Mouse (Mus musculus): Measurements from ENCODE around the gene Flywch2. TPM values are rescaled to one million over a fixed set of nuclear protein-coding genes. Genes with fewer than 3 reads are reported as not detected.

Gene Flywch2
- polyA plus RNA-seq, 1 experiment, result 15.4 TPM

DNA sequence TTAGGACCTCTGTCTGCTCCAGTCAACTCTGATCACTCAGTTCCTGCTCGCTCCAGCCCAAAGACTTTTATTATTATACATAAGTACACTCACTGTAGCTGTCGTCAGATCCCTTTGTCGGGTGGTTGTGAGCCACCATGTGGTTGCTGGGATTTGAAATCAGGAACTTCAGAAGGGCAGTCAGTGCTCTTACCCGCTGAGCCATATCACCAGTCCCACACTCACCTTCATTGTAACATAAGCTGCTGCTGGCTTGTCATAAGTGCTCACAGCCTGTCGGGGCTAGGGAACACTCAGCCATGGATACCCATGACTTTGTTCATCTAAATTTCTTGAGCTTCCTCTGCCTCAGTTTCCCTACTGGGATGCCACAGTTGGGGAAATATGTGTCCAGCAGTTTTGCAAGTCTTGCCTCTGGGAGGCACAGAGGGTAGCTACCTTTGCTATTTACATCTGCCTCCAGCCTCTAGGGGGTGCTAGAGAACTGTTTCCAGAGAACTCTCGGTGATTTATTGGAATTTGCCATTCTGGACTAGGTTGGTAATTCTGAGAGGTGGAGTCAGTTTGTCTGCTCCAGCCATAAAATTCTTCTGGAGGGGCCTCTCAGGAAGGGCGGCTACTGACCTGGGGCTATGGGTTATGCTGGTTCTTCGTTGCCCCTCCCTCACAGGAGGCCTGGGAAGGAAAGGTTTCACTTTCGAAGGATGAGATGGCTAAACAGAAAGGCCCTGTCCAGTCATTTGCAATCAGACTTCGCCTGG is 37.1 kb downstream of the Flywch2 start:
- no peak for DNase-seq (ENCODE audit: low read depth)

DNA sequence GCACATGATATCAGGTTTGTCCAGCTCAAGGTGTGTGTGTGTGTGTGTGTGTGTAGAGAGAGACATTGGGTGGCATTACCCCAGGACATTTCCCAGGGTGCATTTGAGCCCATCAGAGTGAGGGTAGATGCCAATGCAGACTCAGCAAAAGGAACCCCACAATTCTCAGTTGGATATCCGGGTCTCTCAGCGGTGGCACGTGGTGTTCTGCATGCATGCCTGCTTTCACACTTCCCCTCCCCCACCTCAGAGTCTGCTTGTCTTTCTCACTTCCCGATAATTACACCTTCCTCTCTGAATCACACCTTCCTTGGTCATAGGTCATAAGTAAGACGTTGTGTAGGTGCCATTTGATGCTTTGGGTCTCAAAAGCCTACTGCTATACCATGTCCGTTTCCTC is 37.9 kb downstream of the Flywch2 start:
- no peak for DNase-seq (ENCODE audit: low read depth)

DNA sequence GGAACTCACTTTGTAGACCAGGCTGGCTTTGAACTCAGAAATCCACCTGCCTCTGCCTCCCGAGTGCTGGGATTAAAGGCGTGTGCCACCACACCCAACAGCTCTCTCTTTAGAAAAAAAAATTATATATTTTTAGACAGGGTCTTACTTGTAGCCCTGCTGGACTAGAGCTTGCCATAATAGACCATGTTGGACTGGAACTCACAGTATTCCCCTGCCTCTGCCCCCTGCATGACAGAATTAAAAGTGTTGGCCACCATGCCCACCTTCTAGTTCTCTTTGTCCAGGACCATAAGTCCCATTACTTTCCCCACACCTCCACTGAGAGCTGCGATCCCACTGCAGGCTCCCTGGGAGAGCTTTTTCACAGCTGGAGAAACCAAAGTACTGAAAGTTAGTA is 38.4 kb downstream of the Flywch2 start:
- DNase-seq (ENCODE audit: low read depth), result no peak

DNA sequence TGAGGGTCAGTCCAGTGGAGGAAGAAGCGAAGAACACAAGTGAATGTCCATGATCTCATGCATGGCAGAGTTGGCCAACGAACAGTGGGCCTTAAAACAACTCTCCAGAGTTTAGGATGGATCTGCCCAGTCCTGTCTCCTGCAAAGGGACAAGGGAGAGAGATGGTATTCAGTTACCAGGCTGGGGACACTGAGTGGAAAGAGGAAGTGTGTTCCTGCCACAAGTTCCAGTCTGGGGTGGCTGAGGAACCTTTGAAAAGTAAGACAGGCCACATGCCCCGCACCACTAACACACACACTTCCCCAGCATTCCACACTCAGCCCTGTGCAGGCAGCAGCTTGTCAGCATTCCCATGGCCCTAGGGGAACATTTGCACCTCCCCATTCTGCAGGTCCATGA is 39.1 kb downstream of the Flywch2 start:
- DNase-seq (ENCODE audit: low read depth), result no peak

DNA sequence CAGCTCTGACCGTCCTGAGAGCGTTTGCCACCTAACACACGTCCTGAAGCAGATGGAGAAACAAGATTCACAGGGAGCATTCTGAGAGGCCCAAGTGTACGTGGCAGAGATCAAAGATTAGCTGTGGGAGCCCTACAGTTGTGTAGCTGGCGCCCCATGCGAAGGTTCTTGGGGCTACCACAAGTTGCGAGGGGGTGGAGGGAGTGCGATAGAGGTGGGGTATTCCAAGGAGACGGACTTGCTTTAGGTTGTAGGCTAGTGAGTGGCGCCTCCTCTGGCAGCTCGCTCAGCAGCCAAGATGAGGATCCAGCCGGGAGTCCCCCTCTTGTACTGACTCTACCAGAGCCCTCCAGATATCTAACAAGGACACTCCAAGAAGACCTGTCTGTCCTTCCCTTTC is 39.6 kb downstream of the Flywch2 start:
- DNase-seq (ENCODE audit: low read depth), result no peak

DNA sequence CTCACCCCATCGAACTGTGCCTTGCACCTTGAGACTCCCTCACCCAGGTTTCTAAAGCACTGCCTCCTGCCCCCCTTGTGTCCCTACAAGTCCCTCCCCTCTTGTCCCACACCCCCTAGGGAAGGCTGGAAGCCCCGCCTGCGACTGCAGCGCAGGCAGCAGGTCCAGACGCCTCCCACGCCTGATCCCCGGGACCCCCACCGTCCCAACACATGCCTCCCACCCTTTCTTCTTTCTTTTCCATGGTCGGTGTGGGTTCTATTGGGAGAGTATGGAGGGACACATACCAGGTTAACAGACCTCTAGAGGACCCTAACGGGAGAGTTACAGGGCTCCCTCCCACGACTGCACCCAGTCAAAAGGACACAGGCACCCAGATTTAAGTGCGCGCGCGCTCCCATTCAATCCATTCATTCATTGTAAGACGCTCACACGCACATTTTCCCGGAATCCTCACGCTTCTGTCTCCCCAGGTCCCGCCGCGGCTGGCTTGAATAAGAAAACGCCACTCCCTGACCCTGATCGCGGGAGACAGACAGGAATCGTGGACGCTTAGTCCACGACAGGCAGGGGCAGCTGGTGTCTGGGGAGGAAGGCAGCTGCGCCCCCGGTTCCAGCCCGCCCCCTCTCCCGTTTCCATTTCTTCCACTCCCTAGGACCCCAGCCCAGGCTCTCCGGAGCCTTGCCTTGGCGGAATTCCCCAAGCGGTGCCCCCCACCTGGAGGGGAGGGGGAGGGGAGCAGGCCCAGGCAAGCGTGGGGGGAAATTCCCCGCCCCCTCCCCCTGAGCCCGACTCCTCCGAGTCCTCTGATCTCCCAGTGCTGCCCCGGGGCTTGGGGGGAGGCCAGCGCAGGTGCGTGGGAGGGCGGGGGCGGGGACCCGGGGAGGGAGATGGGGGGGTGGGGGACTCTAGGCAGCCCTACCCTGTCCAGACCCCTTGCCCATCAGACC is 40.3 kb downstream of the Flywch2 start, which contains the start of gene Kremen2:
Gene Kremen2, minus strand, starts transcription at position 533 of the 951 bp plus-strand sequence.
- DNase-seq (ENCODE audit: low read depth), result no peak

GRCm38 (mm10) chr17:23744651-23745050 is 41.2 kb downstream of the Flywch2 start:
- no peak for DNase-seq (ENCODE audit: low read depth)

- no peak for DNase-seq (ENCODE audit: low read depth)
Measured at GRCm38 (mm10) chr17:23744076-23744475, 41.8 kb downstream of the Flywch2 start.

- DNase-seq (ENCODE audit: low read depth), result no peak
Measured at GRCm38 (mm10) chr17:23742941-23743340, 42.9 kb downstream of the Flywch2 start.

DNA sequence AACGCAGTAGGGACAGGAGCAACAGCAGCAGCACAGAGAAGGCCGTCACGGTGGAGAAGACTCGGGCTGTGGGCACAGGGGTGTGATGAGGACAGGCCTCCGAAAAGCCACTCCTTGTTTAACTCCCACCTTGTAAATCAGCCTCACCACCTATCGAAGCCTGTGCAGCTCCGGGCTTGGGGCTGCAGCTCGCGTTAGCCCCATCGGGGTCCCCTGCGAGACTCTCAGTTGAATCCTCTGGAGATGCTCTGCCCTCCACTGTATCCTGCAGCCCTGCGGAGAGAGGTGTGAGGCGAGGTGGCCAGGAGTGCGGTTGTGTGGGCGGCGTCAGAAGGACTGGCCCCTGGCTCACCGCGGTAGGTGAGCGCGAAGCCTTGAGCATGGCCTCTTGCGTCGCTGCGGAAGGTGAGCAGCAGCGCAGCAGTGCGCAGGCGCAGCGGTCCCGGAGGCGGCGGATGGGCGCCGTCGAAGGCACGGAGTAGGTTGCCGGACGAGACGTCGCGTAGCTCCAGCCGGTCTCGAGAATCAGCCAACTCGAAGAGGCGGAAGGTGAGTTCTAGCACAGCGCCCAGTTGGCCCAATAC is 43.6 kb downstream of the Flywch2 start:
- no peak for DNase-seq (ENCODE audit: low read depth)

DNA sequence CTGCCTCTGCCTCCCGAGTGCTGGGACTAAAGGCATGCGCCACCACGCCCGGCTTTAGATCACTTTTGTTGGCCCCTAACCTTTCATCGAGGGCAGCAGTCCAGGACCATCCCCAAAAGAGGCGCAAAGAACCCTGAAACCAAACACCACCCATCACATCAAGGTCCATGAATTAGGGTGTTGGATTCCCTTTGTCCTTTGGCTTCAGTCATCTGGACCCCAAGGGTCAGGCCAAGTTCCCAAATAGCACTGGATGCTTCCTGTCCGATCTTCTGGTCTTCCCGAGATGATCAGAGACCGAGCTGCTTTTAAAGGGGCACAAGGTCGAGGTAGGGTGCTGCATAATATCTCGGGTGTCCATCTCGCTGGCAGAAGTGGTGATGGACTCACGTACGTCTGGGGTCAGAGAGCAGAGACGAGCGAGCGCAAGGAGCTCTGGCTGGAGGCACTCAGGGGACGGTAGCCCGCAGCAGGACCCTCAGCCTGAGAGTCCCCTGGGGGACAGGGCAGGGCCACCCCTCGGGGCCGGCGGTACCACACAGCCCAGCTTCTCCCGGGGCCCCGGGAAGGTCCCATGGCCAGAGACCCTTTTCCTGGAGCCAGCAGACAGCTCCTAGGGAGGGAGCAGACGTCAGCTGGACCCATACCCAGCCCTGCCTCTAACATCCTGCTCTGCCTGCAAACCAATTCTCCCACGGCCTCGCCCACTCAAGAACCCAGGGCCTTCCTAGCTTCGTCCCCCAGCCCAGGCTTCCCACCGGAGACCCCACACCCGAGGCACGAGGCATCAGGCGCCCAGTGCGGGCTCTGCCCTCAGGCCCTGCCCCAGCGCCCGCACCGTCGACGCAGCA is 44.3 kb downstream of the Flywch2 start:
- DNase-seq (ENCODE audit: low read depth), result no peak

DNA sequence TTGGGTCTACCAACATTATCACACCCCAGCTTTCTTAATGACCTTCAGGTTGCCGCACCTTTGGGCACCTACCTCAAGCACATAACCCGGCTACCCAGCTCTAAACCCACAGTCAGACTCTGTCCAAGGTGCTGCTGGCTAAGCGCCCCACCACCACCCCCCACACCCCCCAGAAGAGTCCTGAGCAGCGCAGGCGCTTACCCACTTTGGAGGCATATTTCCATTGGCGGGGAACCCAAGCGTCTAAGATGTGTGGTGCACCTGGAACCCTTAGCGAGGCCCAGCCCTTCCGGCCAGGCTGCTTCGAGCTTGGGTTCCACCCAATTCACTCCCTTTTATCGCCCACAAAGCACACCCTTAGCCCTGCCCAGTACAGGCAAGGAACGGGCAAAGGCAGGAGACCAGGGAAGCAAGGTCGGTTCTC is 45.3 kb downstream of the Flywch2 start, which contains the start of gene Paqr4:
Gene Paqr4, minus strand, starts transcription at position 270 of the 424 bp plus-strand sequence.
- no peak for DNase-seq (ENCODE audit: low read depth)

GRCm38 (mm10) chr17:23740136-23740584 is 45.7 kb downstream of the Flywch2 start:
- DNase-seq (ENCODE audit: low read depth), result peak; percentile 54

DNA sequence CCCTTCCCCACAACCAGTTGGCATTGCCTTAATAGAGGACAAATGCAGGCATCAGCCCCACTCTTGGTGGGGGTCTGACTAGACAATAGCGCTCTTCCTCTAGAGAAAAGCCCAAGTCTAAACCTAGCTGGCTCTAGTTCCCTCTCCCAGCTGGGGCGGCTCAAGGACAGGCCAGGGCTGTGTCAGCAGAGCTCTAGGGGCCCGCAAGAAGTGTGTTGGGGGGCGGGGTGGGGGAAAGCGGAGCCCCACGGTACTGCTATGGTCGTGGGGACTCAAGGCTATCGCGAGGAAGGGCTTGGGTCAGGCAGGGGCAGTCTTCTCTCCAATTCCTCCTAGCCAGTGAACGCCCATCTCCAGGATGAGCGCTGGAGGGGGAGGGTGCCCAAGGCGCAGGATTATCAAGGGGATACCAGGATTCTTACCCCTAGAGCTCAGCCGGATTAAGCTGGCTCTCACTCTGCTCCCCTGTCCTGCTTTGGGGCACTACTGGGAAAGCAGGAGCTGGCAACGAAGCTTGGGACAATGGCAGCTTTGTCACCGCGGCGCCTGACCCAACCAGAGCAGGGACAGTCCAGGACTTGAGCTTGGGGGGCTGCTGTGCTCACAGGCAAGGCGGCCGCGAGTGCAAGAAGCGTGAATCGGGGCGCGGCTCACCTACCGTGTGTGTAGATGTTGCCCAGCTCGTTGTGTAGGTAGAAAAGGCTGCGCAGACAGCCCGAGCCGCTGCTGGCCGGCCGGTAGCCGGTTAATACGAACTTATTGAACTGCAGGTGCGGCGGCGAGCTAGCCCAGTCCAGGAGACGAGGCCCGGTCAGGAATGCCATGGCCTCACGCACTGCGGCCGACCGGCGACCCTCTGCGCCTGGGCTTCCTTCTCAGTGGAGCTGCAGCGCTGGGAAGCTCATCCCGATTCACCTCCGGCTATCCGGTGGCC is 46.4 kb downstream of the Flywch2 start:
- DNase-seq (ENCODE audit: low read depth), result no peak

- DNase-seq (ENCODE audit: low read depth), result no peak
Measured at GRCm38 (mm10) chr17:23738836-23739201, 47.1 kb downstream of the Flywch2 start.

GRCm38 (mm10) chr17:23737493-23738445 is 48.1 kb downstream of the Flywch2 start:
- no peak for DNase-seq (ENCODE audit: low read depth)

DNA sequence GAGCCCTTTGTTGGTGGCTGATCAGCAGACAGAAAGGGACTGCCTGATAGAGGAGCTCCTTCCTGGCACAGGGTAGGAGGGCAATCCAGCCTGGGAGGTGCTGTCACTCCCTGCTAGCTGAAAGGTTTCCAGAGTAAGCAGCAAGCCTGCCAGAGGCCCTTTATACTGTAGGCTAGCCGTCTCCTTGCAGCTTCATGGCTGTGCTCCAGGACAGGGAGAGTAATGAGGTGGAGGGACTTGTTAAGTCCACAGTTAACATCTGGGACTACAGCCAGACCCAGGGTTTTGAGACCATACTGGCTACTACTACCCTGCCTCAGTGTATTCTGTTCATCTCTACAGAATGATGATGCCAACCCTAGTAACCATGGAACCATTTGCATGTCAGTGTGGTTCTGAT is 51.5 kb downstream of the Flywch2 start:
- no peak for DNase-seq (ENCODE audit: low read depth)

DNA sequence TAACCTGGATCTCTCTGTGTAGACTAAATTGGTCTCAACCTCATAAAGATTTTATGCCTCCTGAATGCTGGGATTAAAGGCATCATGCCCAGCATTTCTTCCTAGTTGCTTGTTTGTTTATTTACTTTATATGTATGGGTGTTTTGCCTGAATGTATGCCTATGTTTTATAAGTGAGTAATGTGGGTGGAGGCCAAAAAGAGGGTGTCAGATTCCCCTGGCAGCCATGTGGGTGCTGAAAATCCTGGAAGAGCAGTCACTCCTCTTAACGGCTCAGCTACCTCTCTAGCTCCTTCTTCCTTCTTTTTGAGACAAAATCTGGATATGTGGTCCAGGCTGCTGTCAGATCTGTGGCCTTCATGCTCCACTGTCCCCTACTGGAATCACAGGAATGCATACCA is 55.4 kb downstream of the Flywch2 start:
- no peak for DNase-seq (ENCODE audit: low read depth)

Measured in gonadal fat pad, adult 2 months (tissue).